22 mouse cellular contexts compared by ENCODE assay signal in genomic region chr7:83661763-83662162, GRCm38 (mm10).
"Had no signal": no experiment of that assay in that cellular context is flagged by ENCODE, and none has a peak within 500 bp of the region (broad histone marks: within the 10 kb centered on the region; RNA-seq: fewer than 3 reads in every experiment).

No protein-coding gene starts in this region.

- H3K27me3 ChIP-seq: heart, embryonic 12.5 days; hindbrain, embryonic 12.5 days; intestine, embryonic 15.5 days; limb, embryonic 12.5 days had no signal

- H3K4me1 ChIP-seq: heart, embryonic 12.5 days; hindbrain, embryonic 10.5 days; hindbrain, embryonic 12.5 days; limb, embryonic 10.5 days; limb, embryonic 12.5 days had no signal

- H3K4me3 ChIP-seq: gastrocnemius, adult 2 months; heart, adult 2 months; heart, embryonic 12.5 days; hindbrain, embryonic 10.5 days; hindbrain, embryonic 12.5 days; intestine, embryonic 15.5 days; layer of hippocampus, adult 2 months; left cerebral cortex, adult 2 months; limb, embryonic 10.5 days; limb, embryonic 12.5 days had no signal

- H3K27ac ChIP-seq: gastrocnemius, adult 2 months; heart, adult 2 months; hindbrain, embryonic 10.5 days; hindbrain, embryonic 12.5 days; hindbrain, embryonic 14.5 days; intestine, embryonic 15.5 days; left cerebral cortex, adult 2 months; limb, embryonic 10.5 days; limb, embryonic 12.5 days had no signal

- H3K36me3 ChIP-seq: heart, embryonic 12.5 days; hindbrain, embryonic 10.5 days; hindbrain, embryonic 12.5 days; intestine, embryonic 15.5 days; limb, embryonic 10.5 days; limb, embryonic 12.5 days had no signal

- DNase-seq: gastrocnemius, adult 2 months; gastrocnemius, postnatal 10 days; gastrocnemius, postnatal 25 days; heart, adult 11 months; heart, adult 2 months; heart, postnatal 10 days; heart, postnatal 4 days; kidney, adult 18-20 months; kidney, adult 8-10 months; kidney, postnatal 10 days; kidney, postnatal 25 days; kidney, postnatal 4 days; liver had no signal
